Mouse (Mus musculus) CH12.LX (cell line): ENCODE measurements around the gene Abcb8.

Source experiments
- CTCF ChIP-seq, 2 experiments: IDR thresholded peaks in 1 of 2; conservative IDR thresholded peaks in 1 of 2; 2 replicates each; pipeline ENCODE4 v1.5.1; 2011 to 2012; ENCODE audit warnings: low read depth in 2 of 2, low read length in 2 of 2, improper control_type of control experiment in 1 of 2, inconsistent platforms in 1 of 2, mild to moderate bottlenecking in 1 of 2, moderate library complexity in 1 of 2
- E2F4 ChIP-seq: IDR thresholded peaks from 2 replicates; pipeline ENCODE4 v1.6.1; 2011; ENCODE audit warnings: low read depth, low read length, improper control_type of control experiment; ENCODE audit not compliant: insufficient replicate concordance
- IRF4 ChIP-seq: IDR thresholded peaks from 2 replicates; pipeline ENCODE4 v1.6.1; 2014; ENCODE audit warnings: low read depth, mild to moderate bottlenecking, inconsistent platforms, low read length, improper control_type of control experiment
- MAZ ChIP-seq: IDR thresholded peaks from 2 replicates; pipeline ENCODE4 v1.6.1; 2012; ENCODE audit warnings: low read depth, mild to moderate bottlenecking, inconsistent platforms, low read length, improper control_type of control experiment, moderate library complexity
- MEF2A ChIP-seq: IDR thresholded peaks from 2 replicates; pipeline ENCODE4 v1.6.1; 2014; ENCODE audit warnings: low read depth, mild to moderate bottlenecking, inconsistent platforms, low read length, improper control_type of control experiment, borderline replicate concordance
- POLR2A ChIP-seq: IDR thresholded peaks from 2 replicates; pipeline ENCODE4 v1.6.1; 2011; ENCODE audit warnings: low read depth, mild to moderate bottlenecking, improper control_type of control experiment, low read length
- USF1 ChIP-seq: IDR thresholded peaks from 2 replicates; pipeline ENCODE4 v1.6.1; 2014; ENCODE audit warnings: low read depth, mild to moderate bottlenecking, inconsistent platforms, low read length, improper control_type of control experiment
- USF2 ChIP-seq: conservative IDR thresholded peaks from 2 replicates; pipeline ENCODE4 v1.6.1; 2011; ENCODE audit warnings: low read depth, low read length, improper control_type of control experiment
- ZC3H11A ChIP-seq: IDR thresholded peaks from 2 replicates; pipeline ENCODE4 v1.6.1; 2012; ENCODE audit warnings: low read depth, mild to moderate bottlenecking, inconsistent platforms, low read length, improper control_type of control experiment
- ZKSCAN1 ChIP-seq: IDR thresholded peaks from 2 replicates; pipeline ENCODE4 v1.6.1; 2012; ENCODE audit warnings: low read depth, inconsistent platforms, low read length, improper control_type of control experiment, borderline replicate concordance

DNA sequence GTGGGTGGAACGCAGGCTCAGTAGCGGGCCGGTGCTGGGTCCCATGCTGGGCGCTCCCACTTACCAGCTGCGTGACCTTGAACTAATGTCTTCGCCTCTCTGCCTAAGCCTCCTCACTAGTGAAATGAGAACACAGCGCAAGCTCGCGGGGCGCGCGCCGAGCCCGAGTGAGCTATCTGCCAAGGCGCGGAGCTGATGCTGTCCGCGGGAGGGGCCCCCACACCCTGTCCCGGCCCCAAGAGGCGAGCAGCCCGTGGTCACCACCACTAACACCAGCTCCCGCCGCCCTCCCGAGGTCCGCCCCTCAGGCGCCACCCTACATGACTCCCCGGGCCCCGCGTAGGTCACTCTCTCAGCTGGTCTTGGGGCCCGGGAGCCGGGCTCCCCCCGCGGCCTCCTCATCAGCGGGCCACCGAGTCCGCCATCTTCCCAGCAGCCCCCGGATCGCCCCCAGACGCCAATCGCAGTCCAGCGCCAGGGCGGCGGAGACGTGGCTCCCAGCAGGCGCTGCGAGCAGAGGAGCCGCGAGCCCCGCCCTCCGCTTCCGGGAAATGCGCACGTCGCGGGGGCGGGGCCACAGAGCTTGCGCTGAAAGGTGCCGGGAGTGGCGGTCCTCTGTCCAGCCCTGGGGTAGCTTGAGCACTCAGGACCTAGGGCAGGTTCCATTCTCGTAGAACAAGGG, 51.4 kb downstream of the Abcb8 start, which contains the start of gene Fastk:
- TF ChIP-seq USF1 (no peak), CTCF (conservative IDR thresholded peaks at IDR 0.05 in 1 of 2, IDR thresholded peaks at IDR 0.05 in 1 of 2; ENCODE audit: low read depth in 2 of 2, low read length in 2 of 2) (no peak), ZKSCAN1 (no peak), IRF4 (no peak), USF2 (no peak), ZC3H11A (no peak), POLR2A (peak; percentile 96), E2F4 (no peak), MAZ (peak; percentile 87; the same call in 1 of the 2 replicates), MEF2A (peak; percentile 44; the same call in 1 of the 2 replicates)
